Mouse (Mus musculus): Measurements from ENCODE around the gene Vmo1. TPM values are rescaled to one million over a fixed set of nuclear protein-coding genes. Genes with fewer than 3 reads are reported as not detected.
A peak's percentile ranks its signal among the peaks of the same experiment; 100 is the strongest.

Gene Vmo1
- 0.57 and 0.66 TPM in 2 replicates for polyA plus RNA-seq (2015; fragmentation: Nextera tagmentation; extraction: Ambion mirVana)

GRCm38 (mm10) chr11:70514288-70514687 lies at the start of gene Vmo1:
Gene Vmo1 (minus strand): TSS chr11:70514616.
- no peaks in the 10 kb centered on the region for H3K9me3 ChIP-seq (replicated peaks; ENCODE audit: low read length)
- no peaks in the 10 kb centered on the region for H3K36me3 ChIP-seq (ENCODE audit: insufficient read depth, low read length)
- no peak for DNase-seq (ENCODE audit: low spot score)
- WGBS: 74% methylated on average over 7 of the region's 7 CpGs
- H3K27me3 ChIP-seq (ENCODE audit: insufficient read depth, low read length): no peaks in the 10 kb centered on the region
- no peak within 1 kb of the TSS for H3K4me3 ChIP-seq (replicated peaks; ENCODE audit: low read depth, low read length)
- TF ChIP-seq CTCF (IDR thresholded peaks at IDR 0.05; ENCODE audit: low read depth): no peak
- no peaks in the 10 kb centered on the region for H3K4me1 ChIP-seq (replicated peaks; ENCODE audit: insufficient read depth, low read length)
- ATAC-seq (replicated peaks; ENCODE audit: low FRiP score, low read depth): no peak
- no peak within 1 kb of the TSS for H3K9ac ChIP-seq (ENCODE audit: low read depth, low read length)
- H3K27ac ChIP-seq: no peak within 1 kb of the TSS
- no peak within 1 kb of the TSS for H3K4me2 ChIP-seq (ENCODE audit: low read length)

- under 1% methylated on average over 25 of the region's 25 CpGs for WGBS
- ATAC-seq (replicated peaks; ENCODE audit: low FRiP score, low read depth) (no peak; the same call in 1 of the 2 replicates), DNase-seq (ENCODE audit: low spot score) (peak; percentile 80)
- H3K27ac ChIP-seq: peak overlapping the region; percentile 94
- peak overlapping the region; percentile 96 for H3K4me3 ChIP-seq (replicated peaks; ENCODE audit: low read depth, low read length)
- no peaks in the 10 kb centered on the region for H3K9me3 ChIP-seq (replicated peaks; ENCODE audit: low read length)
- H3K36me3 ChIP-seq (ENCODE audit: insufficient read depth, low read length): no peaks in the 10 kb centered on the region
- H3K4me1 ChIP-seq (replicated peaks; ENCODE audit: insufficient read depth, low read length): peaks cover 17% of the 10 kb centered on the region; the same call in 1 of the 2 replicates
- H3K9ac ChIP-seq (ENCODE audit: low read depth, low read length): peak overlapping the region; percentile 88
- no peaks in the 10 kb centered on the region for H3K27me3 ChIP-seq (ENCODE audit: insufficient read depth, low read length)
- no peak; the same call in 1 of the 2 replicates for TF ChIP-seq CTCF (IDR thresholded peaks at IDR 0.05; ENCODE audit: low read depth)
- peak overlapping the region; percentile 96 for H3K4me2 ChIP-seq (ENCODE audit: low read length)
These were observed 49.3 kb upstream of the Vmo1 start for GRCm38 (mm10) chr11:70563470-70564275.

GRCm38 (mm10) chr11:70562995-70563469 lies 48.6 kb upstream of the Vmo1 start:
- peak overlapping the region; percentile 96 for H3K4me2 ChIP-seq (ENCODE audit: low read length)
- 0% methylated on average over 28 of the region's 31 CpGs for WGBS
- no peaks in the 10 kb centered on the region for H3K36me3 ChIP-seq (ENCODE audit: insufficient read depth, low read length)
- H3K9ac ChIP-seq (ENCODE audit: low read depth, low read length): peak overlapping the region; percentile 88
- TF ChIP-seq CTCF (IDR thresholded peaks at IDR 0.05; ENCODE audit: low read depth): no peak
- peak overlapping the region; percentile 94 for H3K27ac ChIP-seq
- no peak; the same call in none of the 2 replicates for ATAC-seq (replicated peaks; ENCODE audit: low FRiP score, low read depth)
- no peaks in the 10 kb centered on the region for H3K27me3 ChIP-seq (ENCODE audit: insufficient read depth, low read length)
- H3K9me3 ChIP-seq (replicated peaks; ENCODE audit: low read length): no peaks in the 10 kb centered on the region
- H3K4me1 ChIP-seq (replicated peaks; ENCODE audit: insufficient read depth, low read length): peaks cover 17% of the 10 kb centered on the region; the same call in 1 of the 2 replicates
- peak overlapping the region; percentile 96 for H3K4me3 ChIP-seq (replicated peaks; ENCODE audit: low read depth, low read length)
- no peak for DNase-seq (ENCODE audit: low spot score)

- TF ChIP-seq CTCF (IDR thresholded peaks at IDR 0.05; ENCODE audit: low read depth): no peak
- Histone ChIP-seq H3K36me3 (ENCODE audit: insufficient read depth, low read length) (no peaks in the 10 kb centered on the region), H3K27me3 (ENCODE audit: insufficient read depth, low read length) (no peaks in the 10 kb centered on the region), H3K4me2 (ENCODE audit: low read length) (peak within 1 kb of the TSS; percentile 96), H3K4me1 (replicated peaks; ENCODE audit: insufficient read depth, low read length) (peaks cover 17% of the 10 kb centered on the region; the same call in 1 of the 2 replicates), H3K4me3 (replicated peaks; ENCODE audit: low read depth, low read length) (peak within 1 kb of the TSS; percentile 96), H3K27ac (peak within 1 kb of the TSS; percentile 94), H3K9me3 (replicated peaks; ENCODE audit: low read length) (no peaks in the 10 kb centered on the region), H3K9ac (ENCODE audit: low read depth, low read length) (peak within 1 kb of the TSS; percentile 88)
- peak; percentile 95 for DNase-seq (ENCODE audit: low spot score)
- under 1% methylated on average over 43 of the region's 57 CpGs for WGBS
- peak; percentile 90 for ATAC-seq (replicated peaks; ENCODE audit: low FRiP score, low read depth)
These were observed 48.0 kb upstream of the Vmo1 start, which contains the start of gene Mink1 for GRCm38 (mm10) chr11:70562287-70562994. Gene Mink1 (plus strand): TSS chr11:70562881.

- Histone ChIP-seq H3K4me1 (replicated peaks; ENCODE audit: insufficient read depth, low read length) (peaks cover 15% of the 10 kb centered on the region; the same call in 1 of the 2 replicates), H3K9me3 (replicated peaks; ENCODE audit: low read length) (no peaks in the 10 kb centered on the region), H3K4me3 (replicated peaks; ENCODE audit: low read depth, low read length) (peak overlapping the region; percentile 96), H3K9ac (ENCODE audit: low read depth, low read length) (no peak overlapping the region), H3K36me3 (ENCODE audit: insufficient read depth, low read length) (no peaks in the 10 kb centered on the region), H3K4me2 (ENCODE audit: low read length) (peak overlapping the region; percentile 96), H3K27me3 (ENCODE audit: insufficient read depth, low read length) (no peaks in the 10 kb centered on the region), H3K27ac (peak overlapping the region; percentile 94)
- DNase-seq (ENCODE audit: low spot score): no peak
- ATAC-seq (replicated peaks; ENCODE audit: low FRiP score, low read depth): peak; percentile 5; the same call in 1 of the 2 replicates
- peak; percentile 33; the same call in 1 of the 2 replicates for TF ChIP-seq CTCF (IDR thresholded peaks at IDR 0.05; ENCODE audit: low read depth)
- 0% methylated on average over 2 of the region's 2 CpGs for WGBS
These were observed 47.5 kb upstream of the Vmo1 start for GRCm38 (mm10) chr11:70561937-70562286.

GRCm38 (mm10) chr11:70557545-70557944 lies 43.1 kb upstream of the Vmo1 start:
- H3K4me3 ChIP-seq (replicated peaks; ENCODE audit: low read depth, low read length): no peak overlapping the region
- no peaks in the 10 kb centered on the region for H3K27me3 ChIP-seq (ENCODE audit: insufficient read depth, low read length)
- H3K4me2 ChIP-seq (ENCODE audit: low read length): no peak overlapping the region
- no peak for DNase-seq (ENCODE audit: low spot score)
- H3K9ac ChIP-seq (ENCODE audit: low read depth, low read length): no peak overlapping the region
- ATAC-seq (replicated peaks; ENCODE audit: low FRiP score, low read depth): no peak
- no peaks in the 10 kb centered on the region for H3K36me3 ChIP-seq (ENCODE audit: insufficient read depth, low read length)
- H3K27ac ChIP-seq: no peak overlapping the region
- WGBS: 93% methylated on average over 9 of the region's 9 CpGs
- 0 out of 2 replicates have a peak, but pooled peaks cover 2% of the 10 kb centered on the region for H3K4me1 ChIP-seq (replicated peaks; ENCODE audit: insufficient read depth, low read length)
- no peak for TF ChIP-seq CTCF (IDR thresholded peaks at IDR 0.05; ENCODE audit: low read depth)
- H3K9me3 ChIP-seq (replicated peaks; ENCODE audit: low read length): no peaks in the 10 kb centered on the region
